8 mouse cellular contexts compared by ENCODE assay signal in the genomic region with DNA sequence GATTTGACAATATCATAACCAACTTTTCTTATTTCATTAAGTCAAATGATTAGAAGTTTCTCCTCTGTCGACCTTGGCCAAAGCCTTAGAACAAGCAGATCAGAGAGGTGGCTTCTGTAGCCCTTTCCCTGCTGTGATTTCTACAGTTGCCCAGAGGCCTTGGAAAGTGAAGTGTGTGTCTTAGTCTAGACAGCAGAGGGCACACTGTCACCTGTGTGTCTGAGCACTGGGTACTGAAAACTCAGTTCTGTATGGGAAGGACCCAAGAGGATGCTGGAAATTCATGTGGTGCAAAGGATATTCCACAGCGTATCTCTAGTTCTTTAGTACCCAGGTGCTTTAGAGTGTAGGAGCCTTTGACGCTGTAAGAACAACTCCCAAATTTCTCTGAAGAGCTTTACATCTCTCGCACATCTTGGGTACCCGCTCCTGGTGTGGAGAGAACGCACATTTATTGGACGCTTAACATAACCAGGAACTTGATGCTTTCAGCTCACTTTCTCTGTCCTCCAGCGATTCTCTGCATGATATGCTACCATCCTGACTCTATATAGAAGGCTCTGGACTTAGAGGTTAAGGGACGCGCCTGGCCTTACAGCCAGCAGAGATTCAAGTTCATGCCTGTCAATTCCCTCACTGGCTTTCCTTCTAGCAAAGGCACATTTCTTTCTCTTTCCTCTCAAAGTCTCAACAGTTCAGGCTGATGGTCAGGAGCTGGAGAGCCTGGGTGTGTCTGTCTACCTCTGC.
DNase-seq lines count a peak whose midpoint lies in the region; ATAC-seq and TF ChIP-seq lines count a peak whose summit lies in the region.

No protein-coding gene starts in this region.

- no peak overlapping the region for H3K9ac ChIP-seq in heart, postnatal 0 days (replicated peaks; ENCODE audit: low read depth, low read length)
- no peak overlapping the region for H3K9ac ChIP-seq in midbrain, embryonic 15.5 days

- ATAC-seq in heart, postnatal 0 days (ENCODE audit: insufficient read depth, low read depth) = 0 out of 2 replicates have a peak, but pooled peaks have one; percentile 41
- peak; percentile 80 for ATAC-seq in midbrain, embryonic 15.5 days (replicated peaks)

- H3K4me2 ChIP-seq in heart, postnatal 0 days (ENCODE audit: low read depth, low read length) = no peak overlapping the region
- no peak overlapping the region for H3K4me2 ChIP-seq in midbrain, embryonic 15.5 days

- TF ChIP-seq CTCF in heart, postnatal 0 days (IDR thresholded peaks at IDR 0.05; ENCODE audit: low read depth) = peak; percentile 75

- no peaks in the 10 kb centered on the region for H3K9me3 ChIP-seq in heart, postnatal 0 days (replicated peaks; ENCODE audit: control insufficient read depth, low read length)
- no peaks in the 10 kb centered on the region for H3K9me3 ChIP-seq in midbrain, embryonic 15.5 days

- peak; percentile 45 for DNase-seq in testis, postnatal 10 days (ENCODE audit: low spot score)
- no peak for DNase-seq in testis, postnatal 14 days (ENCODE audit: low spot score)
- peak; percentile 25 to 39 for DNase-seq in cerebellum, postnatal 36 days
- DNase-seq in heart, postnatal 0 days (ENCODE audit: low spot score) = peak; percentile 45
- DNase-seq in layer of hippocampus, postnatal 25 days (ENCODE audit: extremely low spot score in 1 of 2, low spot score in 1 of 2) = peak; percentile 15 to 38
- no peak for DNase-seq in ovary, adult 18-20 months (ENCODE audit: low spot score)
- DNase-seq in urinary bladder, postnatal 14 days (ENCODE audit: low spot score) = no peak

- WGBS in heart, postnatal 0 days = 64% methylated on average over 10 of the region's 10 CpGs
- WGBS in midbrain, embryonic 15.5 days = 57% methylated on average over 10 of the region's 10 CpGs

- no peak overlapping the region for H3K4me3 ChIP-seq in heart, postnatal 0 days (ENCODE audit: low read depth, low read length)
- H3K4me3 ChIP-seq in midbrain, embryonic 15.5 days = no peak overlapping the region

- no peaks in the 10 kb centered on the region for H3K4me1 ChIP-seq in heart, postnatal 0 days (ENCODE audit: control insufficient read depth, insufficient read depth)
- H3K4me1 ChIP-seq in midbrain, embryonic 15.5 days = no peaks in the 10 kb centered on the region

- H3K36me3 ChIP-seq in heart, postnatal 0 days (replicated peaks; ENCODE audit: control insufficient read depth, insufficient read depth, low read length) = no peaks in the 10 kb centered on the region
- no peaks in the 10 kb centered on the region for H3K36me3 ChIP-seq in midbrain, embryonic 15.5 days (replicated peaks)

- no peak for TF ChIP-seq EP300 in heart, postnatal 0 days (IDR thresholded peaks at IDR 0.05; ENCODE audit: low read depth)

- no peak overlapping the region for H3K27ac ChIP-seq in heart, postnatal 0 days (ENCODE audit: low read depth)
- H3K27ac ChIP-seq in midbrain, embryonic 15.5 days = no peak overlapping the region

- no peaks in the 10 kb centered on the region for H3K27me3 ChIP-seq in heart, postnatal 0 days (ENCODE audit: control insufficient read depth, insufficient read depth, low read length)
- H3K27me3 ChIP-seq in midbrain, embryonic 15.5 days (replicated peaks) = peaks cover 7% of the 10 kb centered on the region

Comparison
In these comparisons a context has a peak if more than half of its experiments do, and no peak if none do; other contexts are left out.
1. DNase-seq: peak in testis, postnatal 10 days (single experiment), cerebellum, postnatal 36 days (2 of 2), heart, postnatal 0 days (single experiment) and layer of hippocampus, postnatal 25 days (2 of 2); none in testis, postnatal 14 days (single experiment), ovary, adult 18-20 months (single experiment) and urinary bladder, postnatal 14 days (single experiment).